Mouse (Mus musculus) neural tube, embryonic 15.5 days (tissue): ENCODE measurements at regions not wholly inside any gene's neighbourhood (a gene's known extent, or its start where the extent isn't known, plus 50 kb on each side); places are given as distances from the start of the nearest gene placed in this dataset.

Source experiments
- ATAC-seq: fragments of 200-750 bp; cut with Nextera tagmentation; 2 replicates; pipeline ENCODE4 v1.8.0; 2017; ENCODE audit warnings: mild to moderate bottlenecking, moderate TSS enrichment, moderate library complexity; ENCODE audit not compliant: low FRiP score
- H3K27ac ChIP-seq: fragments of 300-500 bp; sonication (generic); replicated peaks from 2 replicates; pipeline ENCODE4 v1.5.1; 2015; ENCODE audit warnings: mild to moderate bottlenecking, inconsistent platforms
- H3K27me3 ChIP-seq: fragments of 300-500 bp; sonication (generic); replicated peaks from 2 replicates; pipeline ENCODE4 v1.6.1; 2015; ENCODE audit warnings: inconsistent platforms
- H3K36me3 ChIP-seq: fragments of 300-500 bp; sonication (generic); 2 replicates; pipeline ENCODE4 v1.6.1; 2015; ENCODE audit warnings: inconsistent platforms
- H3K4me1 ChIP-seq: fragments of 300-500 bp; sonication (generic); 2 replicates; pipeline ENCODE4 v1.6.1; 2015; ENCODE audit warnings: inconsistent platforms
- H3K4me2 ChIP-seq: fragments of 300-500 bp; sonication (generic); 2 replicates; pipeline ENCODE4 v1.6.1; 2015; ENCODE audit warnings: inconsistent platforms, mild to moderate bottlenecking, moderate library complexity
- H3K4me3 ChIP-seq: fragments of 300-500 bp; sonication (generic); replicated peaks from 2 replicates; pipeline ENCODE4 v1.5.1; 2015; ENCODE audit warnings: mild to moderate bottlenecking, inconsistent platforms
- H3K9ac ChIP-seq: fragments of 300-500 bp; sonication (generic); replicated peaks from 2 replicates; pipeline ENCODE4 v1.6.1; 2015; ENCODE audit warnings: mild to moderate bottlenecking, inconsistent platforms
- H3K9me3 ChIP-seq: fragments of 300-500 bp; sonication (generic); replicated peaks from 2 replicates; pipeline ENCODE4 v1.6.1; 2016; ENCODE audit warnings: inconsistent platforms
- WGBS: fragments of 180-500 bp; shearing (Covaris S2); methylation state at CpG from one replicate; pipeline ENCODE4 v1.1.7; 2015; ENCODE audit warnings: mixed read lengths; 5-methylcytosine and 5-hydroxymethylcytosine counted together

DNA sequence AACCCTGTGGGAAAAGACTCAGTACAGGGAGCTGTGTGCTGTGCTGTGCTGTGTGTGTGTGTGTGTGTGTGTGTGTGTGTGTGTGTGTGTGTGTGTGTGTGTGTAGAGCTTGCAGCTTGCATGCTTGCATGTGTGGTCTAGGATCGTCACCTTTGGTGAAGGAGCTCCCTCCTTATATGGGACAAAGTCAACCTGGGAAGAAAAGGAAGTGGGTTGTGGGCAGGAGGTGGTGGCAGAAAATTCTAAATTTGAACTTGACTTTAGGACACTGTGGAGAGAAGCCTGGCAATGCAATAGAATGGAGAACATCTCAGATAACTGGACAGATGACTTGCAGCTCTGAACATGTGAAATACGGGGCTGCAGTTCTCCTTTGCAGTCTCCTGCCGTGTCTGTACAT is 84.7 kb upstream of the Itprid2 start:
- H3K4me1 ChIP-seq = no peaks in the 10 kb centered on the region
- no peak overlapping the region for H3K4me3 ChIP-seq
- ATAC-seq = no peak
- no peak overlapping the region for H3K9ac ChIP-seq
- no peaks in the 10 kb centered on the region for H3K27me3 ChIP-seq
- no peaks in the 10 kb centered on the region for H3K9me3 ChIP-seq
- WGBS = 88% methylated on average over 3 of the region's 3 CpGs
- H3K36me3 ChIP-seq = no peaks in the 10 kb centered on the region
- no peak overlapping the region for H3K27ac ChIP-seq
- no peak overlapping the region for H3K4me2 ChIP-seq

GRCm38 (mm10) chr2:79552481-79552880 is 82.7 kb upstream of the Itprid2 start:
- Histone ChIP-seq H3K4me3 (no peak overlapping the region), H3K4me2 (no peak overlapping the region), H3K9me3 (no peaks in the 10 kb centered on the region), H3K27ac (no peak overlapping the region), H3K36me3 (no peaks in the 10 kb centered on the region), H3K4me1 (no peaks in the 10 kb centered on the region), H3K27me3 (no peaks in the 10 kb centered on the region), H3K9ac (no peak overlapping the region)
- ATAC-seq = no peak
- 63% methylated on average over 5 of the region's 5 CpGs for WGBS

DNA sequence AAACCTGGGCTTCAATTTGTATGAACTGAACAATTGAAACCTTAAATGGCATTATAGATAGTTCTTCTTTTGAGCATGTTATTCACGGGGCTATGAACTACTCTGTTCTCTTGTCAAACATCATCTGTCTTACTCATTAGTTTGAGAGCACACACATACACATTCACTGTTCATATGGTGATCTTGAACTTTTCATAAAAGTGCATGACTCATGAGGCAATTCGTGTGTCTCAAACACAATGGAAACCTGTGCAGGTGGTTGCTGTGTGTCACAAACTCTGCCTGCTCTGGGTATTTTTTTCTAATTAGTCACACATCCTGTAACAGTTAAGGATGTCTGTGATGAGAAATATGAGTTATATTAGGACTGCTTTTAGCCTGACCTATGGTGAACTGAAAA is 79.8 kb upstream of the Itprid2 start:
- H3K9ac ChIP-seq = no peak overlapping the region
- WGBS = 83% methylated on average over 2 of the region's 2 CpGs
- H3K4me2 ChIP-seq = no peak overlapping the region
- H3K36me3 ChIP-seq = no peaks in the 10 kb centered on the region
- no peak overlapping the region for H3K27ac ChIP-seq
- H3K4me3 ChIP-seq = no peak overlapping the region
- no peak for ATAC-seq
- no peaks in the 10 kb centered on the region for H3K4me1 ChIP-seq
- no peaks in the 10 kb centered on the region for H3K27me3 ChIP-seq
- no peaks in the 10 kb centered on the region for H3K9me3 ChIP-seq

- ATAC-seq = no peak
- WGBS = 89% methylated on average over 3 of the region's 3 CpGs
- no peaks in the 10 kb centered on the region for H3K9me3 ChIP-seq
- no peak overlapping the region for H3K27ac ChIP-seq
- H3K36me3 ChIP-seq = no peaks in the 10 kb centered on the region
- H3K4me2 ChIP-seq = no peak overlapping the region
- H3K27me3 ChIP-seq = no peaks in the 10 kb centered on the region
- H3K4me1 ChIP-seq = no peaks in the 10 kb centered on the region
- no peak overlapping the region for H3K9ac ChIP-seq
- no peak overlapping the region for H3K4me3 ChIP-seq
Observed at GRCm38 (mm10) chr2:79557361-79557760, 77.8 kb upstream of the Itprid2 start.

DNA sequence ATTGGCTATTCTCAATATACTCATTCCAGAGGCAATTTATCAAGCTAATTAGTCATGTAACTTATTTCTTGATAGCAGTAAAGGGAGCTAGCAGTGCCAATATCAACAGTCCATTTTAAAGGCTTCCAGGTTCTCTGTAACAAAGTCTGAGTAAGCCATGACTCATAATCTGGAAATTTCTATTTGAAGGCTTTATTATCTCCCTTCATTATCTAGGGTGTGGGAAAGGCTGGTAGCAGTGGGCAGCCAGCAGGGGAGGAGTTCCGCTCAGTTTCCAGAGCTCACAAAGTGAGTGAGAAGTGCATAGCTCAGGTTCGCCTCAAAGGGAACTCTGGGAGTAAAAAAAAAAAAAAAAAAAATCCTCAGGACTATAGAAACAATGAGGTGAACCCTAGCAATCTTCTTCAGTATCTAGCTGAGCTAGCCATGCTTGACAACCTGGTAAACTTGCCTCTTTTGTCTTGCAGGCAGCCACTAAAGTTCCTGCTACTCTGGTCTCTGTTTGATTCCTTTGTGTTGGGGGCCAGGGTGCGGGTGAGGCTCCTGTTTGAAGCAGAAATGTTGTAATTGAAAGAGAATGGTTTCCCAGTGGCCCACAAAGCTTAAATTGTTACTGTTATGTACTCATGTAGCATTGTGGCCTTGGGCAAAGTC is 68.7 kb upstream of the Itprid2 start:
- no peaks in the 10 kb centered on the region; the same call in 1 of the 2 replicates for H3K4me1 ChIP-seq
- no peak overlapping the region for H3K27ac ChIP-seq
- WGBS = 4% methylated on average over 3 of the region's 3 CpGs
- no peaks in the 10 kb centered on the region for H3K27me3 ChIP-seq
- no peak overlapping the region for H3K4me3 ChIP-seq
- no peak overlapping the region for H3K4me2 ChIP-seq
- ATAC-seq = no peak
- H3K9ac ChIP-seq = no peak overlapping the region
- no peaks in the 10 kb centered on the region for H3K36me3 ChIP-seq
- H3K9me3 ChIP-seq = no peaks in the 10 kb centered on the region

GRCm38 (mm10) chr2:79567413-79567934 is 67.7 kb upstream of the Itprid2 start:
- Histone ChIP-seq H3K9me3 (no peaks in the 10 kb centered on the region), H3K4me1 (no peaks in the 10 kb centered on the region; the same call in 1 of the 2 replicates), H3K9ac (no peak overlapping the region), H3K27me3 (no peaks in the 10 kb centered on the region), H3K27ac (no peak overlapping the region), H3K4me3 (no peak overlapping the region), H3K36me3 (no peaks in the 10 kb centered on the region), H3K4me2 (no peak overlapping the region)
- WGBS = 64% methylated on average over 3 of the region's 3 CpGs
- ATAC-seq = no peak

DNA sequence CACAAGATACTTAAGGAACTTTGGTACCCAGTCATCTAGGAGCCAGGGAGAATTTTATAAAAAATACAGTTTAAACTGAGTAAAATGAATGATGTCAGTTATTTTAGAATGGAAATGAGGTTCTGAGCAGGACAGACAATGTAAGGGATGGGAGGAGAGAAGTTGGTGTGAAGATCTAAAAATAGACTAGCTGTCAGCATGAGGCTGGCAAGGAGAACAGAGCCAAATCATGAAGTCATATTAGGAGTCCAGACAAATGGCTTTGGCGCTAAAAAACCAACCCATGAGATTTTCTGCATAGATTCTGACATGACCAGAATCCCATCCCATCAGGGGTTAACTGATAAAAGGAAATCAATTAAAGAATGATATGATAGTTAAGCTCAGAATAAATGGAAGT is 65.5 kb upstream of the Itprid2 start:
- H3K36me3 ChIP-seq = no peaks in the 10 kb centered on the region
- H3K9ac ChIP-seq = no peak overlapping the region
- ATAC-seq = no peak
- H3K4me2 ChIP-seq = no peak overlapping the region
- no peak overlapping the region for H3K27ac ChIP-seq
- WGBS = 82% methylated on average over 1 of the region's 1 CpGs
- H3K4me1 ChIP-seq = no peaks in the 10 kb centered on the region; the same call in 1 of the 2 replicates
- H3K4me3 ChIP-seq = no peak overlapping the region
- H3K9me3 ChIP-seq = no peaks in the 10 kb centered on the region
- H3K27me3 ChIP-seq = no peaks in the 10 kb centered on the region

GRCm38 (mm10) chr2:79571910-79572309 is 63.2 kb upstream of the Itprid2 start:
- WGBS = 92% methylated on average over 5 of the region's 5 CpGs

DNA sequence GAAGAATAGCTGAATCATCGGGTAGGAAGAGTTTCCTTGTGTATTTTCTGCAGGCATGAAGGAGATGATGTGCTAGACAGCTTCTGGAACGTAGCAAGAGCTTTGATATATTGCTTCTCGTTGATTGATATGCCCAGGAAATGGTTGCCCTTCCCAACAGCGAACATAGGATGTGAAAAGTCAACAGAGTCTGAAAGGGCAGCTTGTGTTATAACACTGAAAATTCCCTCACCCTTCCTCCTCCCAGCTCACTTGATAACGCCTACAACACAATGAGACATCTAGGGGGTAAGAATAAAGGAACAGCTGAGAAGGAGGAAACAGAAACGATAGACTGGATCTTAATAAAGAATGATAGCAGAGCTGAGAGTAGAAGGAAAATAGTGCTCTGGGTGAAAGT is 60.1 kb upstream of the Itprid2 start:
- WGBS = 69% methylated on average over 6 of the region's 6 CpGs
- ATAC-seq = no peak

More at GRCm38 (mm10) chr2:79571910-79572309, 63.2 kb upstream of the Itprid2 start:
- H3K4me2 ChIP-seq = no peak overlapping the region
- H3K9ac ChIP-seq = no peak overlapping the region
- H3K36me3 ChIP-seq = no peaks in the 10 kb centered on the region
- H3K9me3 ChIP-seq = no peaks in the 10 kb centered on the region
- ATAC-seq = no peak
- no peak overlapping the region for H3K27ac ChIP-seq
- no peaks in the 10 kb centered on the region for H3K27me3 ChIP-seq
- H3K4me3 ChIP-seq = no peak overlapping the region
- H3K4me1 ChIP-seq = no peaks in the 10 kb centered on the region

DNA sequence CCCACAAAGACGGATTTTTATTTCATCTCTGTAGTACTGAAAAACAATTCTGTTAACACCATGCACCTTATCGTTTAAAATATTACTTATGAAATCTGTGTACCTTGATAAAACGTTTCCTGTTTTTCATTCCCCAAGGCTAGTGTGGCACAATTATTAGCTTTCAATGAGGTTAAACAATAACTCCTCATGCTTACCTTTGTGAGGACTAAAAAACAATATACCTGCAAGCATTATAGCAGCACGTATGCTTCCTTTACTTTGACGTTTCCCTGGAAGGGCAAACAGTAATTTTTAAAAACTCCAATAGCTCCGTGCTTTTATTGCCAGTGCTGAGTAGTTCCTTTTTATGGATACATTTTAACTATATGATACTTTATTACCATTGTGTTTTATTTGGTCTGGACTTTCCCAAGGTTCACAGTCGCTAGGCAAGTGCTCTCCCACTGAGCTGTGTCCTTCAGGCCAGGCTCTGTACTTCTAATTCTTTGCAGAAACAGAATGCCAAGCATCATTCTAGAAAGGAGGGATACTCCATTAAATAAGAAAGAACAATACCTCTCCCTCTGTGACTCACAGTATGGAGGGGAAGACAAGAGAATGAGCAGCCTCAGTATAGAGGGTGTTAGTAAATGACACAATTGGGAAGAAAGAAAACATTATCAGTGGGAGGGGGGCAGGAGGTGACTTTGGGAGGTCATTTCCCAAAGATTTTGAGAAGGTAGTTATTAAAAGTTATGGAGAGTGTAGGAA is 50.0 kb upstream of the Itprid2 start:
- H3K27me3 ChIP-seq = no peaks in the 10 kb centered on the region
- WGBS = 48% methylated on average over 7 of the region's 7 CpGs
- no peak for ATAC-seq
- H3K4me1 ChIP-seq = no peaks in the 10 kb centered on the region
- H3K9me3 ChIP-seq = no peaks in the 10 kb centered on the region
- no peaks in the 10 kb centered on the region for H3K36me3 ChIP-seq
- no peak overlapping the region for H3K27ac ChIP-seq
- no peak overlapping the region for H3K9ac ChIP-seq
- no peak overlapping the region for H3K4me2 ChIP-seq
- H3K4me3 ChIP-seq = no peak overlapping the region

More for the DNA sequence above, 60.1 kb upstream of the Itprid2 start:
- no peaks in the 10 kb centered on the region for H3K27me3 ChIP-seq
- H3K9me3 ChIP-seq = no peaks in the 10 kb centered on the region
- no peaks in the 10 kb centered on the region for H3K4me1 ChIP-seq
- no peak overlapping the region for H3K4me3 ChIP-seq
- H3K36me3 ChIP-seq = no peaks in the 10 kb centered on the region
- no peak overlapping the region for H3K4me2 ChIP-seq
- no peak overlapping the region for H3K9ac ChIP-seq
- no peak overlapping the region for H3K27ac ChIP-seq
